Mouse (Mus musculus) gastrocnemius, adult 2 months (tissue): ENCODE results near the gene 2210408I21Rik. TPM values are rescaled to one million over a fixed set of nuclear protein-coding genes. Genes with fewer than 3 reads are reported as not detected.

Experiments
- DNase-seq: peaks from one replicate; pipeline ENCODE4 v3.0.0; 2022
- H3K27ac ChIP-seq: fragments of 200-600 bp; 2 replicates; pipeline ENCODE4 v1.8.1; 2022; ENCODE audit warnings: mild to moderate bottlenecking
- H3K4me3 ChIP-seq: fragments of 200-600 bp; 2 replicates; pipeline ENCODE4 v1.8.1; 2022; ENCODE audit warnings: mild to moderate bottlenecking, moderate library complexity
- CTCF ChIP-seq: fragments of 200-600 bp; IDR thresholded peaks from 2 replicates; pipeline ENCODE4 v1.8.1; 2022; ENCODE audit warnings: antibody characterized with exemption, mild to moderate bottlenecking, moderate library complexity
- intact Hi-C: fragments of 180-260 bp; cut with DNase I; formaldehyde crosslinking; loops from one replicate; pipeline ENCODE4 v1.15.1; 2025
- total RNA-seq, 2 experiments: library from RNA; stranded (reverse); gene quantifications; 2 replicates each; pipeline ENCODE4 v1.2.3; 2021

Gene 2210408I21Rik
- total RNA-seq, 2 experiments from 2014 or later, result 4.3 to 5.3 TPM

GRCm38 (mm10) chr13:77594011-77594410, 458.7 kb downstream of the 2210408I21Rik start:
- intact Hi-C loops, result no loop called here
- H3K4me3 ChIP-seq, result no peak overlapping the region
- TF ChIP-seq CTCF, result no peak
- no peak overlapping the region for H3K27ac ChIP-seq
- DNase-seq, result no peak

GRCm38 (mm10) chr13:77615346-77615745, 480.0 kb downstream of the 2210408I21Rik start:
- no peak overlapping the region for H3K4me3 ChIP-seq
- no peak overlapping the region for H3K27ac ChIP-seq
- TF ChIP-seq CTCF, result no peak
- no peak for DNase-seq
- intact Hi-C loops, result no loop called here

Other genes with a start within 250 kb of the 2210408I21Rik start
- 10 to 100 TPM in 1 of 2 experiments, 1 to 10 TPM in 1; 7.2 to 10.7 TPM for gene Slf1, start 67 bp upstream of the 2210408I21Rik start, total RNA-seq